Mouse (Mus musculus): ENCODE measurements at regions not wholly inside any gene's neighbourhood (a gene's known extent, or its start where the extent isn't known, plus 50 kb on each side); places are given as distances from the start of the nearest gene placed in this dataset.
"Not testable (repeated sequence)": the region's sequence is repeated elsewhere in the genome, so short reads cannot be mapped to it uniquely, and the experiment has no call there.

- DNase-seq; intact Hi-C loops (cut with DNase I; ENCODE audit: low total_unique reads): not testable (repeated sequence)
Observed at GRCm38 (mm10) chr10:22556401-22556800, 88.4 kb upstream of the Slc2a12 start.

- intact Hi-C loops (cut with DNase I; ENCODE audit: low total_unique reads), result loop anchor here (5.0 kb wide), 1 partner anchor 77 kb away; no protein-coding TSS in a partner anchor
- not testable (repeated sequence) for DNase-seq
Observed at GRCm38 (mm10) chr10:22569250-22570010, 75.4 kb upstream of the Slc2a12 start.

- intact Hi-C loops (cut with DNase I; ENCODE audit: low total_unique reads), result loop anchor here (5.0 kb wide), 1 partner anchor 82 kb away; no protein-coding TSS in a partner anchor
- DNase-seq, result not testable (repeated sequence)
Observed at GRCm38 (mm10) chr10:22574048-22574447, 70.8 kb upstream of the Slc2a12 start.

GRCm38 (mm10) chr10:22579426-22579825 lies 65.4 kb upstream of the Slc2a12 start:
- DNase-seq, result peak; percentile 33
- intact Hi-C loops (cut with DNase I; ENCODE audit: low total_unique reads), result loop anchor here (2.0 to 5.0 kb wide), 3 partner anchors 99 to 547 kb away; no protein-coding TSS in a partner anchor

GRCm38 (mm10) chr10:22581300-22581699 lies 63.5 kb upstream of the Slc2a12 start:
- not testable (repeated sequence) for DNase-seq
- intact Hi-C loops (cut with DNase I; ENCODE audit: low total_unique reads), result loop anchor here (5.0 kb wide), 1 partner anchor 501 kb away; no protein-coding TSS in a partner anchor

- not testable (repeated sequence) for DNase-seq
- intact Hi-C loops (cut with DNase I; ENCODE audit: low total_unique reads), result loop anchor here (2.0 to 5.0 kb wide), 2 partner anchors 109 to 499 kb away; no protein-coding TSS in a partner anchor
Observed at GRCm38 (mm10) chr10:22583306-22583705, 61.5 kb upstream of the Slc2a12 start.

- DNase-seq; intact Hi-C loops (cut with DNase I; ENCODE audit: low total_unique reads): not testable (repeated sequence)
Observed at GRCm38 (mm10) chr10:22588587-22588986, 56.2 kb upstream of the Slc2a12 start.

GRCm38 (mm10) chr10:22591664-22592063 lies 53.1 kb upstream of the Slc2a12 start:
- intact Hi-C loops (cut with DNase I; ENCODE audit: low total_unique reads), result not testable (repeated sequence)

GRCm38 (mm10) chr10:22592189-22592603 lies 52.6 kb upstream of the Slc2a12 start:
- DNase-seq; intact Hi-C loops (cut with DNase I; ENCODE audit: low total_unique reads): not testable (repeated sequence)

More at GRCm38 (mm10) chr10:22591664-22592063, 53.1 kb upstream of the Slc2a12 start:
- DNase-seq, result not testable (repeated sequence)

GRCm38 (mm10) chr10:22592752-22593151 lies 52.1 kb upstream of the Slc2a12 start:
- intact Hi-C loops (cut with DNase I; ENCODE audit: low total_unique reads); DNase-seq: not testable (repeated sequence)
